Mouse (Mus musculus): ENCODE measurements around the gene Col4a3.

DNA sequence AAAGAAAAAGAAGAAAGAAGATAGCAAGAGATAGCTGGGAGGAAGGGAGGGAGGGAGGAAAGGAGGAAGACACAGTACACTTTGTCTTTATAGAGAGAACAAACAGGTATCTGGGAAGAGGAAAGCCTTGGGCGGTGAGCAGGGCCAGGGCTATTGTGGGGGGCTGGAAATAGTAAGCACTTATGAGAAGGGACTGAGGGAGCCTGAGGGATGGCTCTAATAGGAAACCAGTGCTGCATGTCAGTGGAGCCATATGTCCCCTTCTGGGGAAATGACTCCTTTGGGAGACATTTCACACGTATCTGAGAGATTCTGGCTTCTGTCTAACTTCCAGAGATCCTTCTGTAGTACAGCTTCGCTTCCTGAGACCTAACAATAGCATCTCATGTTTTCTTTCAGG lies 69.7 kb downstream of the Col4a3 start:
- no peak for TF ChIP-seq POLR2A (IDR thresholded peaks at IDR 0.05; ENCODE audit: low read depth, low read length)
- no peak for TF ChIP-seq CTCF (IDR thresholded peaks at IDR 0.05; ENCODE audit: borderline replicate concordance, insufficient read depth, low read length)

All from embryonic fibroblast, embryonic 13.5 days (primary cell).